Mouse (Mus musculus) megakaryocyte, embryonic 14.5 days (primary cell): ENCODE results near the gene Siah1a. TPM values are rescaled to one million over a fixed set of nuclear protein-coding genes. Genes with fewer than 3 reads are reported as not detected.

Experiments used
- H3K27me3 ChIP-seq: replicated peaks from 2 replicates; pipeline ENCODE3; 2012; ENCODE audit warnings: inconsistent platforms
- H3K36me3 ChIP-seq: replicated peaks from 2 replicates; pipeline ENCODE3; 2012; ENCODE audit warnings: low read length, inconsistent platforms, mixed read lengths
- H3K4me1 ChIP-seq: 2 replicates; pipeline ENCODE4 v1.6.1; 2012; ENCODE audit warnings: inconsistent platforms
- H3K4me3 ChIP-seq: replicated peaks from 2 replicates; pipeline ENCODE3; 2012; ENCODE audit warnings: moderate library complexity, mild to moderate bottlenecking, inconsistent platforms
- H3K9me3 ChIP-seq: 2 replicates; pipeline ENCODE4 v1.6.1; 2012; ENCODE audit warnings: inconsistent platforms
- FLI1 ChIP-seq: IDR thresholded peaks from 2 replicates; pipeline ENCODE4 v1.6.1; 2012; ENCODE audit warnings: low read length, inconsistent platforms, mixed read lengths
- GATA1 ChIP-seq: IDR thresholded peaks from 3 replicates; pipeline ENCODE4 v1.6.1; 2012; ENCODE audit warnings: mixed read lengths, low read length, inconsistent platforms, borderline replicate concordance
- polyA plus RNA-seq: library from polyadenylated mRNA; stranded (reverse); fragments of >175 nt; gene quantifications from 2 replicates; pipeline ENCODE4 v1.2.3, GENCODE M21; 2012; ENCODE audit warnings: low replicate concordance; ENCODE audit not compliant: insufficient read depth

Gene Siah1a
- polyA plus RNA-seq, 1 experiment = 3.1 TPM

- TF ChIP-seq GATA1 (no peak), FLI1 (no peak)
- Histone ChIP-seq H3K36me3 (peaks cover 4% of the 10 kb centered on the region), H3K27me3 (no peaks in the 10 kb centered on the region), H3K4me1 (peaks cover 55% of the 10 kb centered on the region), H3K4me3 (peak overlapping the region; percentile 97), H3K9me3 (no peaks in the 10 kb centered on the region)
Observed at GRCm38 (mm10) chr8:86744313-86745220, 1.2 kb downstream of the Siah1a start.

DNA sequence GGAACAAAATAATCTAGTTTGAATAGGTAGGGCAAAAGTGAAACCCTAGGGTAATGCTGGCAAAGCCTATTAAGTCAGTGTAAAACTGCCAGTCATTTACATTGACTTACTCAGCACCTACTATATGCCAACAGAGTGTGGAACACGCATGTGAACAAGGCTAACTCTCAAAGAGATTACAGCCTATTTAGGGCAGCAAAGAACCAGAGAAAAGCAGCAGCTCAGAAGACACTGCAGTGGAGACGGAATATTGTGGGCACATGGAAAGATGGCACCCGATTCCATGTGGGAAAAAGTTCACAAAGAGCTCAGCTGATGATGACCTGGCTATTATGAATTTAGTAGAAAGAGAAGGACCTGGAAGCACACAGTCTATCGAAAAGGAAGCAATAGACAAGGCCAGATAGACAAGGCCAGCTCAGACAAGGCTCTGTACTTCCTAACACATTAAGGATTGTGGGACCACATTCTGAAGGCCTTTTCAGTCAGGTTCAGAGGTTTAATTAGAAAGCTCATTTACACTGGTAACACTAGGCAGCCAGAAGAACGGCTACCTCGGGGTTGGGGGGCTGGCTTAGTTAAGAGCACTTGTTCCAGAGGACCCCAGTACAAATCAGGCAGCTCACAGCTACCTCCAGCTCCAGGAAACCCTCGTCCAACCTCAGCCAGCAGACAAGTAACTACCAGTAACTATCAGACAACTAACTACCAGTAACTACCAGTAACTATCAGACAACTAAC, 3.0 kb downstream of the Siah1a start:
- Histone ChIP-seq H3K4me3 (peak overlapping the region; percentile 59), H3K9me3 (no peaks in the 10 kb centered on the region), H3K36me3 (peaks cover 9% of the 10 kb centered on the region), H3K27me3 (no peaks in the 10 kb centered on the region), H3K4me1 (peaks cover 68% of the 10 kb centered on the region)
- no peak for TF ChIP-seq GATA1
- no peak for TF ChIP-seq FLI1

- Histone ChIP-seq H3K4me3 (peak overlapping the region; percentile 54), H3K4me1 (peaks cover 71% of the 10 kb centered on the region), H3K27me3 (no peaks in the 10 kb centered on the region), H3K36me3 (peaks cover 9% of the 10 kb centered on the region), H3K9me3 (no peaks in the 10 kb centered on the region)
- no peak for TF ChIP-seq GATA1
- TF ChIP-seq FLI1 = no peak
Observed at GRCm38 (mm10) chr8:86741627-86742026, 4.1 kb downstream of the Siah1a start.

- Histone ChIP-seq H3K4me3 (no peak overlapping the region), H3K36me3 (peaks cover 9% of the 10 kb centered on the region), H3K9me3 (no peaks in the 10 kb centered on the region), H3K4me1 (peaks cover 74% of the 10 kb centered on the region), H3K27me3 (no peaks in the 10 kb centered on the region)
- TF ChIP-seq GATA1 = no peak
Observed at GRCm38 (mm10) chr8:86740899-86741298, 4.8 kb downstream of the Siah1a start.

- H3K9me3 ChIP-seq = no peaks in the 10 kb centered on the region
- peaks cover 8% of the 10 kb centered on the region for H3K36me3 ChIP-seq
- TF ChIP-seq GATA1 (no peak), FLI1 (no peak)
- peaks cover 69% of the 10 kb centered on the region for H3K4me1 ChIP-seq
- no peaks in the 10 kb centered on the region for H3K27me3 ChIP-seq
- H3K4me3 ChIP-seq = peak overlapping the region; percentile 81
Observed at GRCm38 (mm10) chr8:86735446-86736111, 10.2 kb downstream of the Siah1a start.

GRCm38 (mm10) chr8:86734954-86735353, 10.8 kb downstream of the Siah1a start:
- Histone ChIP-seq H3K4me3 (no peak overlapping the region), H3K36me3 (peaks cover 8% of the 10 kb centered on the region), H3K9me3 (no peaks in the 10 kb centered on the region), H3K4me1 (peaks cover 68% of the 10 kb centered on the region), H3K27me3 (no peaks in the 10 kb centered on the region)
- no peak for TF ChIP-seq FLI1
- no peak for TF ChIP-seq GATA1

DNA sequence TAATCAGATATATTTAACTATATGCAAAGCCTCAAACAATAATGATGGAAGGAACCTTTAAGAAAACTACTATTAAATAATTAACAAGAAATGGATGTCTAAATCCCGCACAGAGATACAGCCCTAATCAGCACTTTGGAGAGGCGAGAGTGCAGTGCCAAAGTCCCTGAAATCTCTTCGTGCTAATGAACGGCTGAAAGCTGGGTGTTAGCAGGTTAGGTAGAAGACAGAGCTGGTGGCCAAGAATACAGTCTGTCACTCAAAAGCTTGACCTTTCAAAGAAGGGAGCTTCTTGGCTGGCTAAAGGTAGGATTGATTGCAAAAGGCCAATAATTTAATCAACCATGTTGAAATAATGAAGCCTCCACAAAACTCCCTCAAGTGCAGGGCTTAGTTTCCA, 11.6 kb downstream of the Siah1a start:
- peaks cover 7% of the 10 kb centered on the region for H3K36me3 ChIP-seq
- H3K4me1 ChIP-seq = peaks cover 64% of the 10 kb centered on the region
- TF ChIP-seq GATA1 (no peak), FLI1 (no peak)
- no peaks in the 10 kb centered on the region for H3K9me3 ChIP-seq
- no peak overlapping the region for H3K4me3 ChIP-seq
- H3K27me3 ChIP-seq = no peaks in the 10 kb centered on the region

DNA sequence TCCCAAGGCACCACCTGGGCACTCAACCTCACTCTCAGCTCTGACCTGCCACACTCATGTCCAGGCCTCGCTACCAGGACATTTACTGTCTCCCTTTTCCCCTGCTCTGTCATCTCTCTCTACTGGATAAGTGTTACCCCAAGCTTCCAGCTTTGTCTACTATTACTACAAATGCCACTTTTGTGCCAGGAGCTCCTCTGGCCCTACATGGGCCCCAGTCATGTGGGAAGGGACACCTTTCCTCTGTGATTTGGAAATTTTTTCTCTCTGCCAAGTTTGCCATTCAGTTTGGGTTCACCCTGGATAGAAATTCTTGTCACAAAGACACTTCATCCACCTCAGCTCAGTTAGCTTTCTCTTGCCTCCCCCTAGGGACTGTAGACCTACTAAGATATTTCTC, 14.9 kb downstream of the Siah1a start:
- peaks cover 24% of the 10 kb centered on the region for H3K36me3 ChIP-seq
- H3K4me3 ChIP-seq = no peak overlapping the region
- no peak for TF ChIP-seq FLI1
- no peak for TF ChIP-seq GATA1
- no peaks in the 10 kb centered on the region for H3K27me3 ChIP-seq
- peaks cover 56% of the 10 kb centered on the region for H3K4me1 ChIP-seq
- no peaks in the 10 kb centered on the region for H3K9me3 ChIP-seq

- TF ChIP-seq GATA1 = no peak
- TF ChIP-seq FLI1 = no peak
- peaks cover 24% of the 10 kb centered on the region for H3K36me3 ChIP-seq
- no peaks in the 10 kb centered on the region for H3K9me3 ChIP-seq
- H3K4me3 ChIP-seq = no peak overlapping the region
- peaks cover 50% of the 10 kb centered on the region for H3K4me1 ChIP-seq
- no peaks in the 10 kb centered on the region for H3K27me3 ChIP-seq
Observed at GRCm38 (mm10) chr8:86730303-86730702, 15.4 kb downstream of the Siah1a start.
